Mouse (Mus musculus): ENCODE data around the gene Akr7a5. TPM values are rescaled to one million over a fixed set of nuclear protein-coding genes. Genes with fewer than 3 reads are reported as not detected.

Akr7a5 gene
- polyA plus RNA-seq, 1 experiment from 2014 or later, result 54.1 TPM

DNA sequence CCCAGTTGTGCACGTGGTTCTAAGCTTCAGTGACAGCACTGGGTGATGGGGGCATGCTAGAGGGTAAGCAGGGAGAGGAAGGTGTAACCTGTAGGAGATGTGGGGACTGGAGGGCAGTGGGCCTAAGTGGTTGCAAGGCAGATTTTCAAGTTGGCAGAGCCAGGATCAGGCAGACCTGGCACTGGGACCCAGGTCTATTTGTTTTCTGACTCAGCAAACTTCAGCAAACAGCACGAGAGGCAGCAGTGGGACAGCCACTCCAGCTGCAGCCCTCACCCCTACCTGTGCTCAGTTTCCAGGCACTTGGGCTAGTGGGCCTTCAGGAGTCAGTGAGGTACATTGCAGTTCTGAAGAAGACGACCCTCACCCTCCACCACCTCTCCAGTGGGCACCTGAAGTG lies 46.7 kb downstream of the Akr7a5 start:
- Histone ChIP-seq H3K4me1 (replicated peaks) (peaks cover 5% of the 10 kb centered on the region), H3K36me3 (peaks cover 77% of the 10 kb centered on the region), H3K27ac (ENCODE audit: poor library complexity, severe bottlenecking) (no peak overlapping the region), H3K4me2 (no peak overlapping the region), H3K4me3 (no peak overlapping the region), H3K27me3 (replicated peaks) (no peaks in the 10 kb centered on the region), H3K9me3 (replicated peaks) (no peaks in the 10 kb centered on the region), H3K9ac (no peak overlapping the region)
- ATAC-seq (ENCODE audit: insufficient number of reproducible peaks, low FRiP score), result no peak
- 92% methylated on average over 3 of the region's 3 CpGs for WGBS

DNA sequence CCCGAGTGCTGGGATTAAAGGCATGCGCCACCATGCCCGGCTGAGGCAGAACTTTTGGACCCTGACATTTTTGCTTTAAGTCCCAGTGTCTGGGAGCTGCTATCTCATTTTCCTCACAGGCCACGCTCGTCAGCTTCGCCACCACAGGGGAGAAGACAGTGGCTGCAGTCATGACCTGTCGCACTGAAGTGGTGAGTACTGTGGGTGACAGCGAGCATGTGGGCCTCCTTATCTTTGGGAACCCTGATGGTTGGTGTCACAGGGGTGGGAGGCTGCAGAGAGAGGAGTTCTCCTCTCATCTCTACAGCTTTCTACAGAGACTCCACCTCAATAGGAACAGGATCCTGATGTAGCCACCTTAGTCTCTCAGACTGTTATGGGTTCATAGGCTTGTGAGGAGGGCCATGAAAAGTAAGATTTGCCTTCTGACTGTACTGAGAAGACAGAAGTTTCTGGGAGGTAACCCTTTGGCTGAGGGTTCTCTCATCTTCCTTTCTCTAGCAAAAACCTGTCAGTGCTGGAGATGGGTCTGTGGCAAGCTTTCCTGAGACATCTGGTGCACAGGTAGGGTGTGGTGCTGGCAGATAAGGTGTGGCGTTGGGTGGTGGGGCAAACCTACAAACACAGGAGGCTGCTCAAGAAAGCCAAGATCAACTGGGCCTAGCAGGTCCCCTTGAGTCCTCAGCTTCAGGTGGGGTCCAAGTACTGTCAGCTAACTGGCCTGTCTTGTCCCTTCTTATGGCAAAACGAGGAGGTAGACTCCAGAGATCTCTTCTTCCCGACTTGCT lies 50.4 kb downstream of the Akr7a5 start:
- 74% methylated on average over 11 of the region's 11 CpGs for WGBS
- Histone ChIP-seq H3K4me3 (no peak overlapping the region), H3K36me3 (peaks cover 98% of the 10 kb centered on the region), H3K27ac (ENCODE audit: poor library complexity, severe bottlenecking) (no peak overlapping the region), H3K27me3 (replicated peaks) (no peaks in the 10 kb centered on the region), H3K4me1 (replicated peaks) (no peaks in the 10 kb centered on the region), H3K9ac (no peak overlapping the region), H3K4me2 (no peak overlapping the region), H3K9me3 (replicated peaks) (no peaks in the 10 kb centered on the region)
- ATAC-seq (ENCODE audit: insufficient number of reproducible peaks, low FRiP score), result no peak

- no peak overlapping the region for H3K9ac ChIP-seq
- no peaks in the 10 kb centered on the region for H3K27me3 ChIP-seq (replicated peaks)
- 93% methylated on average over 3 of the region's 3 CpGs for WGBS
- no peak overlapping the region for H3K27ac ChIP-seq (ENCODE audit: poor library complexity, severe bottlenecking)
- no peaks in the 10 kb centered on the region for H3K4me1 ChIP-seq (replicated peaks)
- ATAC-seq (ENCODE audit: insufficient number of reproducible peaks, low FRiP score), result no peak
- H3K4me2 ChIP-seq, result no peak overlapping the region
- no peaks in the 10 kb centered on the region for H3K9me3 ChIP-seq (replicated peaks)
- peaks cover 98% of the 10 kb centered on the region for H3K36me3 ChIP-seq
- H3K4me3 ChIP-seq, result no peak overlapping the region
Measured at GRCm38 (mm10) chr4:139367336-139367735, 56.8 kb downstream of the Akr7a5 start.

Small RNA genes within 50 kb of the gene (microRNA-seq; reads per million reads assigned to microRNA genes)
- gene Gm24245, result 3.5 reads per million, percentile 12 among the genes with 10 or more reads in this experiment
- not detected for gene Gm25732

Other genes starting within 250 kb of the Akr7a5 start
- gene Htr6, start 235.2 kb upstream of the Akr7a5 start, polyA plus RNA-seq (2016; fragmentation: Nextera tagmentation; extraction: Ambion mirVana), result not detected in 2 replicates
- gene Nbl1, start 217.8 kb upstream of the Akr7a5 start, polyA plus RNA-seq (2016; fragmentation: Nextera tagmentation; extraction: Ambion mirVana), result 10.1 and 10.6 TPM in 2 replicates
- 682 and 719 TPM in 2 replicates for gene Minos1, start 179.6 kb upstream of the Akr7a5 start, polyA plus RNA-seq (2016; fragmentation: Nextera tagmentation; extraction: Ambion mirVana)
- gene Capzb, start 117.8 kb upstream of the Akr7a5 start, polyA plus RNA-seq (2016; fragmentation: Nextera tagmentation; extraction: Ambion mirVana), result 395 and 402 TPM in 2 replicates
- gene Pqlc2, start within 50 bp of the Akr7a5 start, polyA plus RNA-seq (2016; fragmentation: Nextera tagmentation; extraction: Ambion mirVana), result 10.6 and 11.3 TPM in 2 replicates
- gene Mrto4, start 41.8 kb downstream of the Akr7a5 start, polyA plus RNA-seq (2016; fragmentation: Nextera tagmentation; extraction: Ambion mirVana), result 77.1 and 77.9 TPM in 2 replicates
- gene Emc1, start 41.8 kb downstream of the Akr7a5 start, polyA plus RNA-seq (2016; fragmentation: Nextera tagmentation; extraction: Ambion mirVana), result 52.0 and 52.6 TPM in 2 replicates
- 64.9 and 65.4 TPM in 2 replicates for gene Ubr4, start 41.9 kb downstream of the Akr7a5 start, polyA plus RNA-seq (2016; fragmentation: Nextera tagmentation; extraction: Ambion mirVana)
- gene Iffo2, start 219.8 kb downstream of the Akr7a5 start, polyA plus RNA-seq (2016; fragmentation: Nextera tagmentation; extraction: Ambion mirVana), result 4.8 and 4.9 TPM in 2 replicates